Mouse (Mus musculus): ENCODE data around the gene Kcnk7.
"Not testable (repeated sequence)": the region's sequence is repeated elsewhere in the genome, so short reads cannot be mapped to it uniquely, and the experiment has no call there.

Gene Kcnk7

GRCm38 (mm10) chr19:5704163-5704800 lies at the start of gene Kcnk7:
TSS of gene Kcnk7 (plus strand) at chr19:5704367.
- no peak for DNase-seq

GRCm38 (mm10) chr19:5654720-5655298 lies 49.4 kb upstream of the Kcnk7 start:
- DNase-seq = no peak

- no peak for DNase-seq
Observed at GRCm38 (mm10) chr19:5660942-5661751, 43.0 kb upstream of the Kcnk7 start.

GRCm38 (mm10) chr19:5662310-5662709 lies 41.9 kb upstream of the Kcnk7 start:
- DNase-seq = no peak

- peak; percentile 55 for DNase-seq
Observed at GRCm38 (mm10) chr19:5662981-5663913, 40.9 kb upstream of the Kcnk7 start, which contains the start of gene Sipa1. TSS of gene Sipa1 (minus strand) at chr19:5663707.

- no peak for DNase-seq
Observed at GRCm38 (mm10) chr19:5664669-5665257, 39.4 kb upstream of the Kcnk7 start.

GRCm38 (mm10) chr19:5665465-5665864 lies 38.7 kb upstream of the Kcnk7 start:
- DNase-seq = no peak

- no peak for DNase-seq
Observed at GRCm38 (mm10) chr19:5666386-5666785, 37.8 kb upstream of the Kcnk7 start.

- DNase-seq = no peak
Observed at GRCm38 (mm10) chr19:5668372-5668771, 35.8 kb upstream of the Kcnk7 start.

- no peak for DNase-seq
Observed at GRCm38 (mm10) chr19:5680432-5680831, 23.7 kb upstream of the Kcnk7 start.

- DNase-seq = no peak
Observed at GRCm38 (mm10) chr19:5684236-5684635, 19.9 kb upstream of the Kcnk7 start.

- no peak for DNase-seq
Observed at GRCm38 (mm10) chr19:5684985-5685384, 19.2 kb upstream of the Kcnk7 start.

- DNase-seq = no peak
Observed at GRCm38 (mm10) chr19:5685431-5685830, 18.7 kb upstream of the Kcnk7 start.

GRCm38 (mm10) chr19:5685861-5686260 lies 18.3 kb upstream of the Kcnk7 start:
- DNase-seq = no peak

GRCm38 (mm10) chr19:5686437-5686836 lies 17.7 kb upstream of the Kcnk7 start:
- DNase-seq = no peak

GRCm38 (mm10) chr19:5686954-5687353 lies 17.2 kb upstream of the Kcnk7 start:
- not testable (repeated sequence) for DNase-seq

- DNase-seq = no peak
Observed at GRCm38 (mm10) chr19:5687738-5688137, 16.4 kb upstream of the Kcnk7 start.

- DNase-seq = peak; percentile 98
Observed at GRCm38 (mm10) chr19:5688200-5689087, 15.7 kb upstream of the Kcnk7 start, which contains the start of the genes Map3k11 and Pcnx3. TSS of gene Map3k11 (plus strand) at chr19:5688742. TSS of gene Pcnx3 (minus strand) at chr19:5688908.

- no peak for DNase-seq
Observed at GRCm38 (mm10) chr19:5689088-5689428, 15.1 kb upstream of the Kcnk7 start.

- peak; percentile 63 for DNase-seq
Observed at GRCm38 (mm10) chr19:5689565-5690342, 14.4 kb upstream of the Kcnk7 start.

Data from cerebellum, adult 11 months (tissue).